Mouse (Mus musculus): ENCODE results near the gene Kcnab1. TPM values are rescaled to one million over a fixed set of nuclear protein-coding genes. Genes with fewer than 3 reads are reported as not detected.

The Kcnab1 gene
- total RNA-seq (2021) = 10 to 100 TPM; 25.8 to 29.1 TPM

GRCm38 (mm10) chr3:65108945-65109921 lies at the start of gene Kcnab1:
Kcnab1 (plus strand) TSS chr3:65109384.
- DNase-seq = peak; percentile 70
- intact Hi-C loops (cut with DNase I) = loop anchor here (10.0 kb wide), 1 partner anchor 114 kb away; no protein-coding TSS in a partner anchor

GRCm38 (mm10) chr3:65088295-65088694 lies 20.9 kb upstream of the Kcnab1 start:
- intact Hi-C loops (cut with DNase I) = no loop called here
- DNase-seq = no peak

DNA sequence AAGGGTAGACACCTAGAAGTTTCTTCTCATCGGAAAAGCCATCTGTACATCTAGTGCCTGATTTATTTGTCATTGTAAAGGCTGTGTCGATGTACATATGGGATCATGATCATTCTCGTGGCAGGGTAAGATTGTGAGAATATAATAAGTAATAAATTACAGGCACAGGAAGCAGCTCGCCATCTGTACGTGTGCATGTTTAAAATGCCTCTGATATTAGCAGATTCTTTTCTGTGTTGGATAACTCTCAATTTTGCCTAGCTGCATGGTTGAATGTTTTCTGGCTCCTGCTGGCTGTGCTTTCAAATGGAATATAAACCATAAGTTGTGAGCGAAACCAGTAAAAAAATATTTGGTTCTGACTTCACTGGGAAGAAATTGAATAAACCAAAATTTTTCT lies 5.1 kb upstream of the Kcnab1 start:
- intact Hi-C loops (cut with DNase I) = loop anchor here (10.0 kb wide), 1 partner anchor 109 kb away; no protein-coding TSS in a partner anchor

GRCm38 (mm10) chr3:65110190-65110589 lies 1.0 kb downstream of the Kcnab1 start:
- intact Hi-C loops (cut with DNase I) = loop anchor here (10.0 kb wide), 1 partner anchor 245 kb away; no protein-coding TSS in a partner anchor
- no peak for DNase-seq

More for the DNA sequence above, 5.1 kb upstream of the Kcnab1 start:
- no peak for DNase-seq

DNA sequence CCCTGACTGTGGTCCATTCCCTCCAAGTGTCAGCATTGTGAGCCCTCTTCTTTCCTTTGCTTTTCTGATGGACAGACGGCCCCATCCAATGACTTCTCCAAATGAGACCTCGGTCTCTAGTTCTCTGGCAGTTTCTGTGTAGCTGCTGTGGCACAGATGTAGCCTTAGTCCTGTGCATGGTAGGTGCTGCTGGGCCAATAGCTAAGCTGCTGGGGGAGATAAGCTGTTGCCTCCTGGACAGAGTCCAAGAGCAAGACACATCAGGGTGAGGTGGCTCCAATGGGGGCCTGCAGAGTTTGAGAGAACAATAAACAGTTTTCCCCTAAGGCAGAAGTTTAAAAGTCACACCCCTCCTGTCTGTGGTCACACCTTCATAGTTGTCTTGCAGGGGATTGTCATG lies 2.0 kb downstream of the Kcnab1 start:
- no peak for DNase-seq
- intact Hi-C loops (cut with DNase I) = loop anchor here (10.0 kb wide), 1 partner anchor 244 kb away; no protein-coding TSS in a partner anchor

DNA sequence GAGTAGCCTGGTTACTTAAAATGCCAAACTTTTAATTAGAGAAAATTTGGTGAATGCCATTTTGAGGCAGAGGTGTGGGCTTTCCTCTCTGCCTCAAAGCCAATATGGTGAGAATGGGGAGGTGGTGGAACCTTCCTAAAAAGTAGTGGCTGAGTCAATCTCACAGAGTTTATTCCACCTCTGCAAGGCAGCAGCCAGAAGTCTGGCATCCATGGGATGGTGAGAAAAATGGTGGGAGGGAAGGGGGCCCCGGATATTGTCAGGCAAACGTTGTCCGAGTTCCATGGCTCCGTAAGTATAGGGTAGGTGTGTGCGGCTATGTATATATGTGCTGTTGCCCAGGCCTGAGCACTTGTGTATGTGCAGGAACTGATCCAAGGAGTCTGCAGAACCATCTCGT lies 6.0 kb downstream of the Kcnab1 start:
- intact Hi-C loops (cut with DNase I) = loop anchor here (10.0 kb wide), 1 partner anchor 240 kb away; no protein-coding TSS in a partner anchor
- no peak for DNase-seq

GRCm38 (mm10) chr3:65116958-65117357 lies 7.8 kb downstream of the Kcnab1 start:
- DNase-seq = no peak
- intact Hi-C loops (cut with DNase I) = loop anchor here (10.0 kb wide), 1 partner anchor 238 kb away; no protein-coding TSS in a partner anchor

GRCm38 (mm10) chr3:65117365-65117764 lies 8.2 kb downstream of the Kcnab1 start:
- DNase-seq = no peak
- intact Hi-C loops (cut with DNase I) = loop anchor here (10.0 kb wide), 1 partner anchor 237 kb away; no protein-coding TSS in a partner anchor

GRCm38 (mm10) chr3:65124975-65125374 lies 15.8 kb downstream of the Kcnab1 start:
- intact Hi-C loops (cut with DNase I) = no loop called here
- peak; percentile 48 for DNase-seq

DNA sequence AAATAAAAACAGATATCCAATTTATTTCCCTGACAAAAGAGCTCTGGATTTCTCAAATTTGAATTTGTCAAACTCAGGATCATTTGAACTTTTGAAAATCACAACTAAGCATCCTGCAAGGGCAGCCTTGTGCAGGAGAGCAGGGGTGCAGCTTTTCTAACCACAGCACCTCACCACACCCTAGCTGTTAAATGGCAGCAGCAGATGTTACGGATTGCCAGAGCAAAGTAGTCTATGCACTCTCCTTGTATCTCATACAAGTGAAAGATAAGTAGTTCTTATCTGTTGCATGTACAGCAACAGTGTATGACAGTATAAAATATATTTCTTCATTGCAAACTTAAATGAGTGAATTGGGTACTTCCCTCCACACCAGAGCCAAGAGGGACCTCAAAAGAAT lies 20.4 kb downstream of the Kcnab1 start:
- DNase-seq = no peak
- intact Hi-C loops (cut with DNase I) = no loop called here

DNA sequence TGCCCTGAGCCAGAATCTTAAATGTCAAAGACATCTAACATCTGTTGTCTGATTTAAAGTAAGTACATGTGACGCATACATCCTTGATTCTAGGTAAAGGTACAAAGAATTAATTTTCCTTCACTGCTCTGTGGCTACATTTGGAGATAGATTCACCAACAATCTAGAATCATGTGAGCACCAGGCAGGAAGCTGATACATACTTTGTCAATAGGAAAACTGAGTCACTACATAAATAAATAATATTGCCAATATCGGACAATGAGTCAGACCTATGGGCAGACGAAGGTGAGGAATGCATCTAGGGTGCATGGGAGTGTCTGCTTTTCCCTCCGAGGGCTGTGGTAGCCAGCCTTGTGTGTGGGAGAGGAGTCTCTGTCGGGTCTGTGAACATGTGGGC lies 25.7 kb downstream of the Kcnab1 start:
- DNase-seq = no peak
- intact Hi-C loops (cut with DNase I) = no loop called here

DNA sequence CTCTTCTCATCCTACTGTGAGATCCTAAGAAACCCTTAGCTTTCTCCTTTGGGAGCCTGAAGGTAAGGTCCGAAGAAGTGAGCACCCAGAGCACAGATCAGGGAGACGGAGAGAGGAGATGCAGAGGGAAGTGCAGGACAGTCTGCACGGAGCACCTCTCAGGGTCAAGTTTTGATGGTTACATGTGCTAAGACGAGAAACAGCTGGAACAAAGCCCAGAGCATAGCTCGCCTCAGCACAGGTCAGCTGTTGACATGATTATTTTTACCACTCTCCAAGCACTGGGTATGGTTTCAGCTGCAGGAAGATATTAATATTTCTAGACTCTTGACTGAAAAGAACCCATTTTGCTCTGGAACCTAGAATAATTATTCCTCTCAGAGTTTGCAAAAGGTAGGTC lies 27.7 kb downstream of the Kcnab1 start:
- intact Hi-C loops (cut with DNase I) = no loop called here
- DNase-seq = no peak

DNA sequence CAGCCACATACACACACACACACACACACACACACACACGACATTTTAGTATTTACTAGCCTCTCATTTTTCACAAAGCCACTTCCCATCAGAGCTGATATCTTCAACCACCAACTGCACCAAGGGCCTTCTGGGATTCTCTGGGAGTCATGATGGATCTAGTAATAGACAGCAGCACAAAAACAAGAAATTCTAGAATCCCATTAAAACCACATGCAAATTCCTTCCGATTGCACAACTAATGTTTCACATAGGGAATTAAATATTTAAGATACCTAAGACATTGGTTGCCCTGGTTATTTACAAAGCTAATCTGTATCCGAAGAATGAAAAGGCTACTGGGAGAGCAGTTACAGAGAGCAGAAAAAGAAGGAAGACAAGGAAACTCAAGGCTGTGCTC lies 29.6 kb downstream of the Kcnab1 start:
- no peak for DNase-seq
- intact Hi-C loops (cut with DNase I) = no loop called here

DNA sequence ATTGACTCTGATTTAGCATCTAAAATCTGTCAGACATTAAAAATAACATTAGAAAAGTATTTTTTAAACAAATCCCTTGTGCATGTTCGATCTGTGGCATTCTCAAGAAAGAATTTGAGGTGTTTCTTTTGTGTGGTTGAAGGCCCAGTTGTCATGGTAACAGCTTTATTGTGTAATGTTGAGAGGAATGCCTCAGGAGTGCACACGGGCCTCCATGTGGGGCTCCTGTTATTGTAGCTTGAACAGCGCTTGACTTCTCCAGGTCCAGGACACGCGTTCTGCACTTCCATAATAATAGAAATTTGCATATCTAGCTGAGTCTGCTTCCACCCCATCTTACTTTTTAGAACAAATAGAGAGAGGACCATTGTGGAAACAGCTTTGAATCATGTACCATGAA lies 36.0 kb downstream of the Kcnab1 start:
- intact Hi-C loops (cut with DNase I) = no loop called here
- no peak for DNase-seq

- intact Hi-C loops (cut with DNase I) = no loop called here
- DNase-seq = no peak
Observed at GRCm38 (mm10) chr3:65151808-65152207, 42.6 kb downstream of the Kcnab1 start.

GRCm38 (mm10) chr3:65172964-65173363 lies 63.8 kb downstream of the Kcnab1 start:
- no peak for DNase-seq
- intact Hi-C loops (cut with DNase I) = no loop called here

- intact Hi-C loops (cut with DNase I) = no loop called here
- peak; percentile 43 for DNase-seq
Observed at GRCm38 (mm10) chr3:65174564-65174963, 65.4 kb downstream of the Kcnab1 start.

DNA sequence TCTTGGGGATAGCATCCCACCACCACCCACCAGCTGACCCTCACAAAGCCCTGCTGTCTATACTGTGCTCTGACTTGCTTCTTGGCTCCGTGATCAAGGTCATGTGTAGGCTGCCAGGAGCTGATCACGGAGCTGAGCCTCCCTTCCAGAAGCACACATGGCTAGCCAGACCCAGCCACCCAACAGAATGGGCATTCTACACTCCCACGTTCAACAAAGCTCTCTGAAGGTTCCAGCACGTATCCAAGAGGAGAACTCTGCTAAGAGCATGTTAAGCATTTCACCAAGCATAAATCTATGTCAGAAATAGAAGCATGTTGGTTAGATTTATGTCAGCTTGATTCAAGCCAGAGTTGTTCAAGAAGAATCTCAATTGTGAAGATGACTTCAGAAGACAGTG lies 66.6 kb downstream of the Kcnab1 start:
- intact Hi-C loops (cut with DNase I) = no loop called here
- DNase-seq = peak; percentile 13

DNA sequence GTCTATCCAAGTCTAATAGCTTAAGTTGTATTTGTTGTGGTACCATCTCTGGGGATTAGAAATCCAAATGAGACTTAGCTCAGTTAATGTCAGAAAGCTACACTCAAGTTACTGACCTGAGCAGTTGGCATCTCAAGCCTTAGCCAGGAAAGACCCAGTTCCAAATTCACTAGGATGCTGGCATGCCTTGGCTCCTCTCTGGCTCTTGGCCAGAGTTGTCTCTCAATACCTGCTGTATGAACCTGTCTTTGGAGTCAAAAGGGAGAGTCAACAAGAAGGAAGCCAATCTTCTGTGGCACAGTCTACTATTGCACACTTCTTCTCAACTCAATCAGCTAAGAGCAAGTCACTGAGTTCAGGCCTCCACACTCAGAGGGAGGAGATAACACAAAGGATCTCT lies 67.7 kb downstream of the Kcnab1 start:
- intact Hi-C loops (cut with DNase I) = no loop called here
- no peak for DNase-seq

GRCm38 (mm10) chr3:65187833-65188698 lies 78.9 kb downstream of the Kcnab1 start:
- DNase-seq = no peak
- intact Hi-C loops (cut with DNase I) = no loop called here

DNA sequence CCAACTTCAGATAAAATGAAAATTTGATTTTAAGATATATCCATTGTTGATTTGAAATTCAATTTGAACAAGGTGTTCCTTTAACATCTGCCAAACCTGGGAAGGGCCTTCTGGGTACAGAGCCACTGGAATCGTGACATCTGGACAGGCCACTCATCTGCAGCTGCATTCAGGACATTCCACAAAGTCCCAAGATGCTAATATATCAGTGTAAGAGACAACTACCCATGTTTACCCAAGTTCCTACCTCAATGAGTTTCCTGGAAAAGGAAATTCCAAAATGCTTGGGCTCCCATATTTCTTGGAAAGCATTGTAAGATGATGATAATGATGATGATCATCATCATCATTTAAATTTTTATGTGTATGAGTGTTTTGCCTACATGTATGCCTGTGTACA lies 91.4 kb downstream of the Kcnab1 start:
- intact Hi-C loops (cut with DNase I) = no loop called here

More for the DNA sequence above, 91.4 kb downstream of the Kcnab1 start:
- no peak for DNase-seq
